Mouse (Mus musculus) forebrain, embryonic 16.5 days (tissue): Measurements from ENCODE around the gene Lca5. TPM values are rescaled to one million over a fixed set of nuclear protein-coding genes. Genes with fewer than 3 reads are reported as not detected.

Experiments used
- ATAC-seq: fragments of 200-750 bp; cut with Nextera tagmentation; 2 replicates; pipeline ENCODE4 v1.8.0; 2017; ENCODE audit warnings: mild to moderate bottlenecking, moderate library complexity
- H3K27ac ChIP-seq: fragments of 300-500 bp; sonication (generic); 2 replicates; pipeline ENCODE4 v1.5.1; 2014; ENCODE audit warnings: low read length, control low read depth
- H3K27me3 ChIP-seq: fragments of 300-500 bp; sonication (generic); replicated peaks from 2 replicates; pipeline ENCODE4 v1.6.1; 2014; ENCODE audit warnings: low read length; ENCODE audit not compliant: control insufficient read depth, insufficient read depth
- H3K36me3 ChIP-seq: fragments of 300-500 bp; sonication (generic); 2 replicates; pipeline ENCODE4 v1.6.1; 2014; ENCODE audit not compliant: control insufficient read depth, insufficient read depth
- H3K4me1 ChIP-seq: fragments of 300-500 bp; sonication (generic); replicated peaks from 2 replicates; pipeline ENCODE4 v1.6.1; 2014; ENCODE audit warnings: low read length; ENCODE audit not compliant: control insufficient read depth, insufficient read depth
- H3K4me2 ChIP-seq: fragments of 300-500 bp; sonication (generic); 2 replicates; pipeline ENCODE4 v1.6.1; 2014; ENCODE audit warnings: mild to moderate bottlenecking, low read length, control low read depth
- H3K4me3 ChIP-seq: fragments of 300-500 bp; sonication (generic); replicated peaks from 2 replicates; pipeline ENCODE4 v1.5.1; 2014; ENCODE audit warnings: mild to moderate bottlenecking, low read length, control low read depth
- H3K9ac ChIP-seq: fragments of 300-500 bp; sonication (generic); replicated peaks from 2 replicates; pipeline ENCODE4 v1.6.1; 2014; ENCODE audit warnings: low read depth, low read length, control low read depth
- H3K9me3 ChIP-seq: fragments of 300-500 bp; sonication (generic); 2 replicates; pipeline ENCODE4 v1.6.1; 2016; ENCODE audit warnings: low read length; ENCODE audit not compliant: control insufficient read depth
- WGBS: fragments of 180-500 bp; shearing (Covaris S2); extraction: QIAGEN DNeasy Blood & Tissue Kit; methylation state at CpG from one replicate; pipeline ENCODE4 v1.1.7; 2014; 5-methylcytosine and 5-hydroxymethylcytosine counted together
- polyA plus RNA-seq: library from polyadenylated mRNA; unstranded; fragments of >200 nt; fragmentation: Nextera tagmentation; extraction: Ambion mirVana; gene quantifications from 2 replicates; pipeline ENCODE4 v1.2.1, GENCODE M21; 2015

Gene Lca5
- polyA plus RNA-seq, result 19.3 and 22.5 TPM in 2 replicates

DNA sequence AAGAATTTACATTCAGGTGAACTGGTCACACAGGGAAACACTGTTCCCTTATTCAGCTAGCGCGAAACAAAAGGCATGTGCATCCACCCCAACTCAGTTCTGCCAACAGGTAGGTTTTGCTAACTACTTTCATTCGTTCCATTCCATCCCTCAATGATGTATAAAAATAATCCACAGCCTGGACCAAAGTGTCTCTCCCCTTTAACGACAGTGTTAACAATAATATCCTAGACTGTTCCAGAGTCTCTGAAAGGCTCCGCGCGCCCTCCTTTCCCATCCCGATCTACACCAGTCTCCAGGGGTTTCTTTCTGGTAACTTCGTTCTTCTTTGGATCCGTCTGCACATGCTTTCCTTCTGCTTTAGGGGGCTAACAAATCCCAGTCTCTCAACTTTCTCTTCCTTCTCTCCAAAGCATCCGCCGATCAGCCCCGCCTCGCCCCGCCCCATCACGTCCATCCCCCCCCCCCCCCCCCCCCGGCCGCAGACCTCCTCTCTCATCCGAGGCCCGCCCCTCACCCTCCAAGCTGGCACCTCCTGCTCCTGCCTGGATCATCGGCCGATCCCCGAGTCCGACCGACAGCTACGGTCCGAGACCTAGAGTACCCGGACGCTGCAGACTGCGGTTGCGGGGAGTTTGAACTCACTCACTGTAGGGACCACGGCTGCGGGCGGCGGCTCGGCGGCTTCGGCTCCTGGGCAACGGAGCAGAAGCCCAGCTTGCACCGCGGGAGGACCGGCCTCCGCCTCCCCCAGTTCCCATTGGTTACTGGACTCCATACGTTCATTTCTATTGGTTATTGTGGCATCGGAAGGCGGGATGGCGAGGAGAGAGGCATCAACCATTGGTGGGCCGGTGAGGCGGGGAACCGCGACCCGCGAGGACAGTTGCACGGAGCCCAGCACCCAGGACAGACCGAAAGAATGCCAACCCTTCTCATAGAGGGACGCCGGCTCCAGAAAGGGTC is at the start of gene Lca5:
Gene Lca5 (minus strand): TSS at position 736 of the 966 bp plus-strand sequence.
- ATAC-seq, result peak; percentile 99
- peak within 1 kb of the TSS; percentile 86 for H3K27ac ChIP-seq
- H3K36me3 ChIP-seq, result no peaks in the 10 kb centered on the region
- peak within 1 kb of the TSS; percentile 63 for H3K9ac ChIP-seq
- WGBS, result under 1% methylated on average over 52 of the region's 57 CpGs
- no peaks in the 10 kb centered on the region for H3K9me3 ChIP-seq
- H3K27me3 ChIP-seq, result no peaks in the 10 kb centered on the region
- H3K4me2 ChIP-seq, result peak within 1 kb of the TSS; percentile 70
- H3K4me3 ChIP-seq, result peak within 1 kb of the TSS; percentile 49
- H3K4me1 ChIP-seq, result peaks cover 11% of the 10 kb centered on the region

DNA sequence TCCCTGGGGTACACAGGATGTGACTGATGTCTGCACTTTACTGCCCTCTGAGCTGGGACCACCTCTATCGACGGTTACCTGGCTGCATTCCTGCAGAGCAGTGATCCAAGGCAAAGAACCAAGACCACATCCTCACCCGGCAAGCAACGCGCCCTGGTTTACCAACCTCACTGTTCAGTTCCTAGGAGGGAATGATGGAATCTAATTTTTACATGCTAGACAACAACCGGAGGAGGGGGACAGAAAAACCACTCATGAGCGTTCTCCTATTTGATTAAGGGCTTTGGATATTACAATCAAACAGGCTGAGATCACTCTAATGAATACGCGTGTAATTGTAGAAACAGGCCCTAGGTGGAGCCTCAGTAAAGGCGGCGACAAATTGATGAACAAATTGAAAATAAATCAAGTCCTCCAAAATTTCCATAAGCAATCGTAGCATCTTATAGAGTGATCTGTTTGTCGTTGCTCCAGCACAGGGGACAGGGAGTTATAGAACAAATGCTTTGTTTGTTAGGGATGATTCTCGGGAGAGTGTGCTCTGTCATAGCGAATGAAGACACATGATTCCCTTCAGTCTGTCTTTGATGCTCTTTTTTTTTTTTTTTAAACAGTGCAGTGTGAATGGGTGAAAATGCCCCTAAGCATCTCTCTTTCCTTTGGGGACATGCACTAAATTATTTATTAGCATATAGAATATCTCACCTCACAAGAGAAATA is 47.7 kb upstream of the Lca5 start:
- Histone ChIP-seq H3K27me3 (no peaks in the 10 kb centered on the region), H3K9me3 (no peaks in the 10 kb centered on the region), H3K9ac (peak overlapping the region; percentile 44; the same call in 1 of the 2 replicates), H3K4me2 (peak overlapping the region; percentile 46), H3K36me3 (no peaks in the 10 kb centered on the region), H3K27ac (peak overlapping the region; percentile 96), H3K4me1 (peaks cover 12% of the 10 kb centered on the region), H3K4me3 (peak overlapping the region; percentile 19)
- WGBS, result 31% methylated on average over 15 of the region's 15 CpGs
- peak; percentile 50 for ATAC-seq

DNA sequence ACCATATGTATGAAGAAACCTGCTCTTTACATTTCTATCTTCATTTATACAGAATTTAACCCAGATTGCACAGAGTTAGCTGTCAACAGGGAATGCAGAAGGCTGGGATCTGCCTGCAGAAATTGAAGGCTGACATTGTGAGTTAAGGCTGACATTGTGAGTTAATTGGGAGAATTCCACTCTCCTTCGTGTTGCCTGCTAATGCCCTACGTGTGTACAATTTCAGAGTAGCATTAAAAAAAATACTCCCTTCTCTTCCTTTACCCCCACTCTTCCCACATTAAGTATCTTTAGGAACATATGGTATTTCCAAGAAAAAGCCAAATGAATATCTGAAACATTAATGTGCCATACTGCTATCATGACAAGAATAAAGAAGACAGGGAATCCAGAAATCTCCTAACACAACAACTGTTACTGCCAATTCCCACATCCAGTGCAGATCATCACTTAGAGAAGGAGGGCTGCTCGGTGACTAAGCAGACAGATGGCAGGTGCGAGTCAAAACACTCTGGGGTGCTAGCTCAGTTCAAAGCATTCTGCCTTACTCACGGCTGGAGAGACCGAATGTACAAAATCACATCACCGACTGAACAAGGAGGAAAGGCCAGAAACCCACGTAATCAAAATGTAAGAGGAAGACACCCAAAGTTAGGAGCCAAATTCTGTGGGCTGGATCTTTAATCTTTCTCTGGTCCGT is 47.0 kb upstream of the Lca5 start:
- Histone ChIP-seq H3K27me3 (no peaks in the 10 kb centered on the region), H3K36me3 (no peaks in the 10 kb centered on the region), H3K4me3 (peak overlapping the region; percentile 19), H3K27ac (peak overlapping the region; percentile 96), H3K4me1 (peaks cover 12% of the 10 kb centered on the region), H3K4me2 (peak overlapping the region; percentile 46), H3K9me3 (no peaks in the 10 kb centered on the region), H3K9ac (peak overlapping the region; percentile 44; the same call in 1 of the 2 replicates)
- ATAC-seq, result peak; percentile 97
- 31% methylated on average over 9 of the region's 9 CpGs for WGBS

DNA sequence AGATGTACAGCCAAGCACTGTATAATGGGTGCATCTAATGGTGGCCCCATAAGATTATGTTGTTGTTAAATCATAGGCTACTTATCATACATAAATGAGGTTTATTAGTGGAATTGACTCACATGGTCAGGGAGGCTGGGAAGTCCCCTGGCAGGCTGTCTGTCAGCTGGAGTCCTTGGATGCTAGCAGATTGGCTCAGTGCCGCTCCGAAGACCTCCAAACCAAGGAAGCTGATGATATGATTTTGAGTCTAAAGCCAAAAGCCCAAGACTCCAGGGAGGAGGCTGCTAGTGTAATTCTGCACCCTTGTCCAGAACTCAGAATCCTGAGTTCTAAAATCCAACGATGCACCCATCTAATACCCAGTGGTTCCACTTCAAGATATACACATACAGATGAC is 45.0 kb upstream of the Lca5 start:
- no peaks in the 10 kb centered on the region for H3K9me3 ChIP-seq
- no peak overlapping the region for H3K9ac ChIP-seq
- H3K27ac ChIP-seq, result no peak overlapping the region
- H3K4me1 ChIP-seq, result peaks cover 12% of the 10 kb centered on the region
- no peaks in the 10 kb centered on the region for H3K36me3 ChIP-seq
- no peak for ATAC-seq
- H3K4me2 ChIP-seq, result no peak overlapping the region
- H3K27me3 ChIP-seq, result no peaks in the 10 kb centered on the region
- WGBS, result 86% methylated on average over 3 of the region's 3 CpGs
- H3K4me3 ChIP-seq, result no peak overlapping the region

DNA sequence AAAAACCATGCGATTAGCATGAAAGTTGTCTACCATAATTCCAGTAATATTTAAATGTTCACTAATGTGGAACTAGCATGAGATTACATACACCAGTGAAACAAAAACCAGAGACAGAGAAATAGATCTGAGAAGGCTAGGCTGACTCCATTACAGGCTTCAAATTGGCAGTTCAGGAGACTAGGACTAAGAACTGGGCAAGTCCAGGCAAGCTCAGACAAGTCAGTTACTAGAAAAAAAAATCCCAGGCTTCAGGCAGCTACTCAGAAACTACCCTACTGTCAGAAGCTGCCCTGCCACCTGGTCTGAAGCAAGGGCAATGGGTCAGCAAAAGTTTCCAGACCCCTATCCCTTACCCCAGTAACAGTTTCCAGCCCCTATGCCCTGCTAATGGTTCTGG is 44.4 kb upstream of the Lca5 start:
- Histone ChIP-seq H3K27me3 (no peaks in the 10 kb centered on the region), H3K4me2 (no peak overlapping the region), H3K4me3 (no peak overlapping the region), H3K27ac (no peak overlapping the region), H3K9ac (no peak overlapping the region), H3K9me3 (no peaks in the 10 kb centered on the region), H3K36me3 (no peaks in the 10 kb centered on the region), H3K4me1 (peaks cover 12% of the 10 kb centered on the region)
- 100% methylated on average over 1 of the region's 1 CpGs for WGBS
- ATAC-seq, result no peak

DNA sequence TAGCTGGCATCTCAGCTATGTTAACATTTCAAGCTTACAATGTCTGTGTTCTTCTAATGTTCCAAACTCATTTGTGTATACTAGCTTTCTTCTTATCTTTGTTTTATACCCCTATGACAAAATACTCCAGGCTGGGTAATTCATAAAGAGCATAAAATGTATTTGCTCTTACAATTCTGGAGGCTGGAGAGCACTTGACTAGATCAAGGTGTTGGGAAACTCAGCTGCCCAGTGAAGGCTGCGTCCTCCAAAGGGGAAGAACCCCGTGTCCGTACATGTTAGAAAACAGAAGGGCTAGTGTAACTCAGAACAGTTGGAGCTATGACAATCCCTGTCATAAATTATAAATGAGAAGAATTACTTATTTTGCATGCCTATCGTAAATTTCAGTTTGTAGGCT is 42.5 kb upstream of the Lca5 start:
- Histone ChIP-seq H3K4me3 (no peak overlapping the region), H3K4me1 (peaks cover 7% of the 10 kb centered on the region), H3K27me3 (no peaks in the 10 kb centered on the region), H3K4me2 (no peak overlapping the region), H3K36me3 (no peaks in the 10 kb centered on the region), H3K9me3 (no peaks in the 10 kb centered on the region), H3K9ac (no peak overlapping the region), H3K27ac (no peak overlapping the region)
- 82% methylated on average over 4 of the region's 4 CpGs for WGBS
- no peak for ATAC-seq

DNA sequence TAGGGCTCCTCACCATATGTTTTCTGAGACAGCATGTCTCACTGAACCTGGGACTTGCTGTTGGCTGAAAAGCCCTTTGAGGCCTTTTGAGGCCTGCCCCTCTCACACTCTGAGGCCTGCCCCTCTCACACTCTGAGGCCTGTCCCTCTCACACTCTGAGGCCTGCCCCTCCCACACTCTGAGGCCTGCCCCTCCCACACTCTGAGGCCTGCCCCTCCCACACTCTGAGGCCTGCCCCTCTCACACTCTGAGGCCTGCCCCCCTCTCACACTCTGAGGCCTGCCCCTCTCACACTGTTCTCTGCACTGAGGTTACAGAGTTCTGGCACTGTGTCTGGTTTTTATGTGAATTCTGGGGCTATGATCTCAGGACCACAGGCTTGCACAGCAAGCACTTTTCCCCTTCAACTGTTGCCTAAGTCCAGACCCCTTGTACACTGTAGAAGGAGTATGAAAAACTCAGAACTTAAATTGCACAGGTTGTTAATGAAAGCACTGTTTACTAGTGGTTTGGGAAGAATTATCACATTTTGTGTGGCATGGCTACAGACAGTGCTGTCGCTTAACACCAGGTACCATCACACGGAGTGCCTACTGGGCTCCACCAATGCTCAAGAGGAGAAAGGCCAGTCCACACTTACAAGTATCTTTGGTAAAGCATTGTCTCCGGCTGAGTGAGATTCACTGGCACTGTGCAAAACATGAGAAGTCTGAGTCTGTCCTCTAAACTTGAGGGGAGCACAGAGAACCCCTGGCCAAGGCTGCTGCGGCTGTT is 41.4 kb upstream of the Lca5 start:
- H3K4me3 ChIP-seq, result no peak overlapping the region
- H3K4me2 ChIP-seq, result no peak overlapping the region
- no peaks in the 10 kb centered on the region for H3K36me3 ChIP-seq
- no peak overlapping the region for H3K27ac ChIP-seq
- 87% methylated on average over 4 of the region's 4 CpGs for WGBS
- peak; percentile 43; the same call in 1 of the 2 replicates for ATAC-seq
- no peaks in the 10 kb centered on the region for H3K27me3 ChIP-seq
- H3K9ac ChIP-seq, result no peak overlapping the region
- H3K4me1 ChIP-seq, result peaks cover 3% of the 10 kb centered on the region
- H3K9me3 ChIP-seq, result no peaks in the 10 kb centered on the region

DNA sequence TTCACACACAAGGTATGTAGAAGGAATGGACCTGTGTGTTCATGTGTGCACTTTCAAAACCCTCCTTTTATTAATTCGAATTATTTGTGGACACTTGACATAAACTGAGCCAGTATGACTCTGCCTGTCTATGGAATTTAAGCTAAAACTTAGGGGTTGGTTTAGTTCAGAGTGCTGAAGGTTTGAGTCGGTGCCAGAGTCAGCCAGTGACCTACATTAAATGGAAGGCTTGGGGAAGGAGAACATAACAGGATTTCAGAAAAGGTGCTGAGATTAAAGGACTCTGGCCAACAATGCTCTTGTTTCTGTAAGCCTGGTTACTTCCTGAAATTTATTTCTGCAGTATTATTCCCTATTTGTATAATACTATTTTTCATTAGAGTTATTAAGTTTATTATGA is 28.9 kb upstream of the Lca5 start:
- 64% methylated on average over 2 of the region's 2 CpGs for WGBS
- no peaks in the 10 kb centered on the region for H3K4me1 ChIP-seq
- H3K4me2 ChIP-seq, result no peak overlapping the region
- no peaks in the 10 kb centered on the region for H3K9me3 ChIP-seq
- ATAC-seq, result no peak
- no peak overlapping the region for H3K9ac ChIP-seq
- no peaks in the 10 kb centered on the region for H3K27me3 ChIP-seq
- no peak overlapping the region for H3K4me3 ChIP-seq
- no peak overlapping the region for H3K27ac ChIP-seq
- H3K36me3 ChIP-seq, result no peaks in the 10 kb centered on the region
